Mouse (Mus musculus): ENCODE measurements at regions not wholly inside any gene's neighbourhood (a gene's known extent, or its start where the extent isn't known, plus 50 kb on each side); places are given as distances from the start of the nearest gene placed in this dataset.

- peak; percentile 6 for DNase-seq (ENCODE audit: low read depth, low spot score)
Observed at GRCm38 (mm10) chrY:4072666-4073065, 301.2 kb downstream of the Gm3376 start.

GRCm38 (mm10) chrY:4073566-4073965 lies 302.1 kb downstream of the Gm3376 start:
- peak; percentile 3 for DNase-seq (ENCODE audit: low read depth, low spot score)

Measured in brain, adult 2 months (tissue).